Mouse (Mus musculus): ENCODE measurements around the gene Gm32742.

GRCm38 (mm10) chr9:51101756-51102425 is 63.4 kb downstream of the Gm32742 start, which contains the start of gene 4833427G06Rik:
- no peak for TF ChIP-seq MAX (IDR thresholded peaks at IDR 0.05)
- no peak for TF ChIP-seq CTCF (IDR thresholded peaks at IDR 0.05; ENCODE audit: control insufficient read depth, insufficient read depth, insufficient read length)
- TF ChIP-seq CEBPB (IDR thresholded peaks at IDR 0.05; ENCODE audit: low read depth) = no peak
- TF ChIP-seq USF1 (IDR thresholded peaks at IDR 0.05; ENCODE audit: low read depth) = no peak
- TF ChIP-seq MYOG (IDR thresholded peaks at IDR 0.05; ENCODE audit: control insufficient read depth, extremely low read depth, insufficient read length) = no peak
- TF ChIP-seq FOSL1 (IDR thresholded peaks at IDR 0.05; ENCODE audit: insufficient read depth, low read length, poor library complexity, severe bottlenecking) = no peak
- TF ChIP-seq MYOD1 (IDR thresholded peaks at IDR 0.05; ENCODE audit: control insufficient read depth, insufficient read length, low read depth) = no peak
